Mouse (Mus musculus) lung, adult 2 months (tissue): Measurements from ENCODE around the gene Casq2.

Source experiments
- CTCF ChIP-seq: fragments of 200-500 bp; IDR thresholded peaks from 2 replicates; pipeline ENCODE4 v1.5.1; 2011; ENCODE audit warnings: mild to moderate bottlenecking, low read length, control low read depth; ENCODE audit not compliant: insufficient read depth
- POLR2A ChIP-seq: fragments of 200-500 bp; IDR thresholded peaks from 2 replicates; pipeline ENCODE4 v1.6.1; 2011; ENCODE audit warnings: low read depth, mild to moderate bottlenecking, control low read depth, low read length, borderline replicate concordance; ENCODE audit errors: extremely low read depth

- TF ChIP-seq POLR2A (no peak), CTCF (no peak)
Measured at GRCm38 (mm10) chr3:102047532-102047931, 38.7 kb upstream of the Casq2 start.
